Mouse (Mus musculus) thymus, postnatal 25 days (tissue): ENCODE results near the gene Ddx39b.

ENCODE experiments used
- DNase-seq: peaks from one replicate; pipeline ENCODE4 v3.0.0; 2022

Ddx39b gene

DNA sequence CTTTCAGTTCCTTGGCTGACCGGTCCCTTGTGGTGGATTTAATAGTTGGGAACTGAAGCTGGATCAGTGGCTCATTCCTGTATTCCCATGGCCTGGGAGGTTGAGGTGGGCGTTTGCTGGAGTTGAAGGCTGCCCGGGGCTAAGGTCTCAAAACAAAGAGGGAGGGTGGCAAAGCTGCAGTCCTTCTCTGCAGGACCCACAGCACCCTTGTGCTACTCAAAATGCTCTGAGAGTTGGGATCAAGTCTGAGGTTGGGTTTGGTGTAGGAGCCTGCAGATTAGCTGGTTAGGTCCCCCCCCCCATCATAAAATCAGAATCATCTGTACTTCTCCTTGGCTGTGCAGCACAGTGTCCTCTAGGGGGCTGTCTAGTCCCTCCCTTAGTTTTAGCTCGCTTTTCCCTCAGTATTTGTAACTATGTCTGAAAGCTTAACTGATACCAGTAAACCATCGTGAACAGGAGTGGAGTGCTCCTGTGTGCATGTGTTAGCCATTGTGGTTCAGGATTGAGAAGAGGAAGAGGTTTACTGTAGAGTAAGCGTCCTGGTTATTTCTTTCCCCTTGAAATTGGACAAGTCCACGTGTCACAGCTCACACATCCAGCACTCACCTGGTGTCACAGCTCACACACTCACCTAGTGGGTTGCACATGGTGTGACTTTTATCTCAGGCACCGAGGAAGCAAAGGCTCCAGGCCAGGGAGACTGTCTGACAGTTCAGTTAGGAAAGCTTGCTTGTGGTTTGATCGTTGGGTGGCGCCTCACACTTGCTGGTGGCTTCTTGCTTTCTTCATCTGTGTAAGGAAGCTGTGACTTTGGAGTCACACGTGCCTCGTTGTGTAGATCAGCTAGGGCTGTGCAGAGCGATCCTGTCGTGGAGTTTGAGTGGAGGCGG is 4.4 kb downstream of the Ddx39b start:
- no peak for DNase-seq

DNA sequence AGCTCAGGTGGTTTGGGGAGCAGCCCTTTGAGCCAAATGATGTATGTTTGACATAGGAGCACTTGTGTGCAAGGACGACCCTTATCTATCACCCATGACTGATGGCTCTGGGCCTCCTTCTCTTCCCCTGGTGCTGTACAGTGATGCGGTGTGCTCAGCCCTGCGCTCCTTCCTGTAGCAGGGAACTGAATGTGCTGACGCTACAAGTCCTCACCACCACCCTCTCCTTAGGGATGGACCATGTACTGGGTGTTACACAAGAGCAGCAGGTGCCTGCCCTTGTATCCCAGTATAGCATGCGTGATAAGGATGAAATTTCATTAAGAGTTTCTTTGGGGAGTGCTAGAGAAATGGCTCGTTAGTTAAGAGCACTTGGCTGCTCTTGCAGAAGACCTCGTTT is 5.6 kb downstream of the Ddx39b start:
- DNase-seq = no peak

DNA sequence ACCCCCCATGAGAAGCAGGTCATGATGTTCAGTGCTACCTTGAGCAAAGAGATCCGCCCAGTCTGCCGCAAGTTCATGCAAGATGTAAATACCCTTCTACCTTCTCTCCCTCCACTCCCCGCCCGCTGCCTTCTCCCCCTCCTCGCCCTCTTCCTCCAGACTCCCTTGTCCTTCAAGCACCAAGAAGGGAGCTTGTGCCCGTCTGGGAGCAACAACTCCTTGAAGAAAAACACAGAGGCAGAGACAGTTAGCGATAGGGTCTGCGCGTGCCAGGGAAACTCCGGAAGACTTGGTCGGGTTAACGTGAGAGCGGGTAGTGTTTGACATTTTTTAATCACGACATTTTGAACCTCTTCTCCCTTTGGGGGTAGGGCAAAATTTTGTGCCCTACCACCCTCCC is 7.4 kb downstream of the Ddx39b start:
- no peak for DNase-seq

DNA sequence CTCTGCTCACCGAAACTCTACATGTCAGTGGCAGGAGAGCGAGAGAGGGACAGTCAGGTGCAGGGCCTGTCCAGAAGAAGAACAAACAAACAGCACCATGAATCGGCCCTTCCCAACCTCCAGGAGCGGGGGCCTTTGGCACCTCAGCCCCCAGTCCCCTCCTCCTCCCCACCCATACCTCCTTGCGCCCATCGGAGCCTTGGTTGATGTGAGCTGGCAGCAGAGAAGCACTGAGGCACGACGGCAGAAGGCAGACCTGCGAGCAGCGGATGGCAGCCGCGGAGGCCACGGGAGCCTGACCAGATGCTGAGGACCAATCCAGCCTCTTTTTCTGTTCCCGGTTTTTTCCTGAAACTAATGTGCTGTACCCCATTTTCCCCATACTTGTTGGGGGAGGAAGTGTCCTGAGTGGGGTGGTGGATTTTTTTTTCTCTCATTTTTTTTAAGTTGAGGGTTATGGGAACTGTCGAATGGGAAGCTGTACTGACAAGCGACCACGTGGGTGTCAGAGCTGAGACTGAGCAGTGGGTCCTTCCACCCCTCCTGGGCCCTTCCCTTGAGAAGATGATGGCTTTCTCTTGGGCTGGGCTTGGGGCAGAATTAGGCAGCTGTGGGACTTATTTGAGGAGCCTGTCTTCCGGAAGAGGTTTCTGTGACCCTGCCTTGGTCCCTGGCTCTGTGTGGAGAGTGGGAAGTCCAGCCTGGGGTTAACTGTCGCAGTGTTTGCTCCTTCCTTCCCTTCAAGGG is 8.1 kb downstream of the Ddx39b start:
- no peak for DNase-seq

DNA sequence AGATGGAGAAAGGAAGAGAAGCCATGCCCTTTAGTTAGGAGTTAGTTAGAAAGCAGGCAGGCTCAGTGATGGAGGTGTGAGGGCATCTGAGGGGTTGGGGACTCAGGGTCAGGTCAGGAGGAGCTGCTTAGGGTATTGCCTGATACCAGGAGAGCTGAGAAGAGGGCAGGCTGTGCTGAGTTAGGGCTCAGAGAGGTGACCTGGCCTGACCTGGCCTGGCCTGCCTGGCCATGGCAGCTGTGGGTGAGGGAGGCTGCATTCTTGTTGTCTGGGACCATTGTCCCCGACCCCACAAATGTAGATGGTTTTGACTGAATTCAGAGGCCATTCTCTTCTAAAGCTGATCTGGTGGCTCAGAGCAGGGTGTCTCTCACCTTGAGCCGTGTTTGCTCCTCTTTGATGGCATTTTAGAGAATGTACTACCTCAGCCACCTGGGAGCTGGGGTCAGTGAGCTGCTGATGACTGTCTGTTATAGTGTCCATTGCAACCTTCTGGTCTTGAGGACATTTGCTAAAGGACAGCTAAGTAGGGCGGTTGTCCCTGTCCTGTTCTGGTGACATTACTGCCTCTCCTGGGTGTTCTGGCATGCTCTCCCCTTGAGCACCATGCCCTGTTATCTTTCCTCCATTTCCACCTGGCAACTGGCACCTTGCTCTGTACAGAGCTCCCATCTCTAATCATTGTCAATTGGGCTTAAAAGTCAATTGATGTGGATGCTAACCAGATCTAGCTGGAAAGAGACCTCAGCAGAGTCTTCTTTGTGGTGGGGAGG is 9.0 kb downstream of the Ddx39b start:
- no peak for DNase-seq

DNA sequence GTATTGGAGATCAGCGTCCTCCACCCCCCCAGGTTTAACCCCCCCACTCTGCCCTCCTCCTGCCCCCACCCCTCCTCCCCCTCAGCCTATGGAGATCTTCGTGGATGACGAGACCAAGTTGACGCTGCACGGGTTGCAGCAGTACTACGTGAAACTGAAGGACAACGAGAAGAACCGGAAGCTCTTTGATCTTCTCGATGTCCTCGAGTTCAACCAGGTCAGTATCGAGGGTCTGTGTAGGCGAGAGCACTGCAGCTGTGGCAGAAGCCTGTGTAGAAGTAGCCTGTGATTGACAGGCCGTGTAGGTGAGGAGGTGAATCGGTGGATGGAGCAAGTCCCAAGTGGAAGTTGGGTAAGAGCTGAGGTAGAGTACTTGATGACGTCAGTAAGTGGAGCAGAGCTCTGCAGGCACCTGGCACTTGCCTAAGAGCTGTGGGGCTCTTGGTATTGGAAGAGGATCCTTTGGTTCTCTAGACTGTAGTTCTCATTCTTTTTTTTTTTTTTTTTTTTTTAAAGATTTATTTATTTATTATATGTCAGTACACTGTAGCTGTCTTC is 9.7 kb downstream of the Ddx39b start:
- no peak for DNase-seq

DNA sequence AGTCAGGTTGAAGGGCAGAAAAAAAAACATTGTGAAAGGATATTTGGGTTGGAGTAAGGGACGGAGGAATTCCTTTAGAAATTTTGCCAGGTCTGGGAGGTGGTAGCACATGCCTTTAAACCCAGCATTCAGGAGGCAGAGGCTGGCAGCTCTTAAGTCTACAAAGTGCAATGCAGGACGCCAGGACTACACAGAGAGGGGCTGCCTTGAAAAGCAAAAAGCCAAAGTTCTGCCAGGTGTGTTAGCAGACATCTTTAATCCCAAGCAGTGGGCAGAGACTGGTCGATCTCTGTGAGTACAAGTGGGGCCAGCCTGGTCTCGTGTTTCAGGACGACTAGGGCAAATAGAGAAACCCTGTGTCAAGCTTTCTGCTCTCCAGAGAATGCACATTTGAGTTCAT is 10.4 kb downstream of the Ddx39b start:
- no peak for DNase-seq

DNA sequence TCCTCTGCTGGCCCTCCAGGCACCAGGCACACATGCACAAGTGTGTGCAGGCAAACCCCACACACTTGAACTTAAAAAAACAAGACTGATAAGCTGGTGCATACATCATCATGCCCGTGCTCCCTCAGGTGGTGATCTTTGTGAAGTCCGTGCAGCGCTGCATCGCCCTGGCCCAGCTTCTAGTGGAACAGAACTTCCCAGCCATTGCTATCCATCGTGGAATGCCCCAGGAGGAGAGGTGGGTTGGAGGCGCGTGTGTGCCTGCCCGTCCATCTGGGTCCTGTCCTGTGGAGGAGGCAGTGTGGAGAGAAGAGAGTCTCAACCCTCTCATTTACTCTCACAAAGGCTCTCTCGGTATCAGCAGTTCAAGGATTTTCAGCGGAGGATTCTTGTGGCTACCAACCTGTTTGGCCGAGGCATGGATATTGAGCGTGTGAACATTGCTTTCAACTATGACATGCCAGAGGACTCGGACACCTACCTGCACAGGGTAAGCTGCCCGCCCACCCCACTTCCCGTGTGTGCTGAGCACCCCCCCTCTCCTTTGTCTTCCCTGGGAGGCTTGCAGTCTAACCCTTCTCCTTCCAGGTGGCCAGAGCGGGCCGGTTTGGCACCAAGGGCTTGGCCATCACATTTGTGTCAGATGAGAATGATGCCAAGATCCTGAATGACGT is 11.2 kb downstream of the Ddx39b start:
- DNase-seq = no peak

DNA sequence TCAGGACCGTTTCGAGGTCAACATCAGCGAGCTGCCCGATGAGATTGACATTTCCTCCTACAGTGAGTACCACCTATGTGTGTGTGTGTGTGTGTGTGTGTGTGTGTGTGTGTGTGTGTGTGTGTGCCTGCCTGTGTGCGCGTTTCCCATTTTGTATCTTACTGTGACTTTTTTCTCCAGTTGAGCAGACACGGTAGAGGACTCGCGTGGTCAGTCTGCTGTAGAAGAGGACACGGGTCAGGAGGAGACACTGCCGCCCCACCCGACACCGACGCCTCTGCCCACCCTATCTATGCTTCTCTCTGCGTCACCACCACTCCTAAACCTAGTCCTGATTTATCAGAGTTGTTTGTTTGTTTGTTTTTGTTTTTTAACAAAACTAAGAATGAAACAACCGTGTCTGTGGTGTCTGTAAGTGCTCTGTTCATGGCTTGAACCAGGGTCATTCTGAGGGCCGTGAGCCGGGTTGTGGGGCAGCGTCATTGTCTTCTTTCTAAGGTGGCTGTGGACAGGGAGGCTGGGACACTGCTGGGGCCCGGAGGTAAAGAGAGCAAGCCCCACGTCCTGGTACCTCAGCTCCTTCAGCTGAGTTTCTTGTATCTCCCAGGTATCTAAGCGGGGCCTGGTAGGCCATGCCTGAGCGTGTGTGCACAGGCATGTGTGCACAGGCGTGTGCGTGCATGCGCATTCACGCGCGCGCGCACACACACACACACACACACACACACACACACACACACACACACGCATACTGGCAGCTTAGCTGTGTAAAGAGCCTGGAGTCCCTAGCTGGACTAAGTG is 11.9 kb downstream of the Ddx39b start:
- DNase-seq = no peak

DNA sequence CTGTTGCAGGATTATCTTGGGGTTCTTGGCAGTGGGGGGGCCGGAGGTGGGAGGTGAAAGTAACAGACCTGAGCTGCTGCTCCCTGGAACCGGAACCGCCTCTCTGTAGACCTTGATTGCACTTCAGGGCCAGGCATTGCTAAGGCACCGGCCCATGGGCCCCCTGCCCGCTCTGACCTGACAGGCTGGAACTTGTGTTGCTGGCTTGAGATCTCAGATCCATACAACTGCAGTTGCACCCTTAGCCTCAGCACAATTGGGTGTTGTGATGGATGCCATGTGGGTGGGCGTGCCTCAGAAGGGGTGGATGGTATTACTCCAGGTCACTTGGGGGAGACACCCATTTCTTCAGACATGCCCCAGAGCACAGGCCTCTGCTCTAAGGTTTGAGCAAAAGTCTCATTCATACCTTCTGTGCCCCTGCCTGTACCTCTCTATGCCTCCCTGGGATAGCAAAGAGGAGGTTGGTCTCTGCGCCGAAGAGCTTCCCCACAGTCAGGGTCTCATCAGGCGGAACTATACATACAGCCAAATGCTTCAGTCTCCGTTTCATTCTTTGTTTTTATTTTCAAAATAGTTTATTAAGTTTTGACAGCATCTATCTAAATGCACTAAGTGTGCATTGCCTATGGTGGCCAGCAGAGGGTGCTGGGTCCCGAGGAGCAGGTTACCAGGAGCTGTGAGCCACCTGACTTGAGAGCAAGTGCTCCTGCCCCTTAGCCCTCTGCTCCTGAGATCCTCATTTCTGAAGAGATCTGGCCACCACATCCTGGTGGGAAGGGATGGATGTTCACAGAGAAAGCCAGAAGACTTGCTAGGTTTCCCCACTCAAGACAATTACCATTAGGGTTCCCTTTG is 12.9 kb downstream of the Ddx39b start:
- DNase-seq = peak; percentile 81

DNA sequence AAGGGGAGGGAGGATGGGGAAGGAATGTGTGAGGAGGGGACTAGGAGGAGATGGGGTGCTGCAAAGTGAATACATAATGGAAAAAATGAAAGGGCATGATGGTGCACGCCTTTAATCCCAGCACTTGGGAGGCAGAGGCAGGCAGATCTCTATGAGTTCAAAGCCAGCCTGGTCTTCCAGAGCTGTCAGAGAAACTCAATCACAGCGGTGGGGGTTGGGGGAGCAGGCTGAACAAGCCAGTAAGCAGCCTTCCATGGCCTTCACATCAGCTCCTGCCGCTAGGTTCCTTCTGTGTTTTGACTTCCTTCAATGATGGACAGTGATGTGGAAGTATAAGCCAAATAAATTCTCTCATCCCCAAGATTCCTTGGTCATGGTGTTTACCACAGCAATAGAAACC is 13.8 kb downstream of the Ddx39b start:
- no peak for DNase-seq

DNA sequence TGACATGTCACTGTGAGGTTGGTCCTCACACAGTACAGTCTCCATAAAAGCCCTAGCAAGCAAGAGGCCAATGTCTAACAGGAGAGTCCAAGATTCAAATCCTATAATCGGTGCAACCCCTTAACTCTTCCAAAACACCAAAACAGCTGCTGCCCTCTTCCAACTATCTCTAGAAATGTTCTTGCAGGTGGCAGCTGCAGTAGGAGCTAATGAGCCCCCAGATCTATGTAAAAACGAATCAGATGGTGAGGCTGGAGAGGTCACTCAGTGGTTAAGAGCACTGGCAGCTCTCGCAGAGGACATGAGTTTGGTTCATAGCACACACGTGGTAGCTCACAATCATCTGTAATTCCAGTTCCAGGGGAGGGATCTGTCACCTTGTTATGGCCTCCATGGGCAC is 14.2 kb downstream of the Ddx39b start:
- DNase-seq = no peak

DNA sequence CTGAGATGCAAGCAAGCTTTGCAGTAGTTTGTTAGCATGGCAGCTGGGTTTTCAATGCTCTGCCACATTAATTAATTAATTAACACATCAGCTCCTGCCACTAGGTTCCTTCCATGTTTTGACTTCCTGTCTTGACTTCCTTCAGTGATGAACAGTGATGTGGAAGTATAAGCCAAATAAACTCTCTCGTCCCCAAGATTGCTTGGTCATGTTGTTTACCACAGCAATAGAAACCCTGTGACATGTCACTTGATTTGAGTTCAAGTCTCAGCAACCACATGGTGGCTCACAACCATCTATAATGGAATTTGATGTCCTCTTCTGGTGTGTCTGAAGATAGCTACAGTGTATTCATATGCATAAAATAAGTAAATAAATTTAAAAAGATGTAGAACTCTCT is 15.8 kb downstream of the Ddx39b start:
- DNase-seq = no peak

DNA sequence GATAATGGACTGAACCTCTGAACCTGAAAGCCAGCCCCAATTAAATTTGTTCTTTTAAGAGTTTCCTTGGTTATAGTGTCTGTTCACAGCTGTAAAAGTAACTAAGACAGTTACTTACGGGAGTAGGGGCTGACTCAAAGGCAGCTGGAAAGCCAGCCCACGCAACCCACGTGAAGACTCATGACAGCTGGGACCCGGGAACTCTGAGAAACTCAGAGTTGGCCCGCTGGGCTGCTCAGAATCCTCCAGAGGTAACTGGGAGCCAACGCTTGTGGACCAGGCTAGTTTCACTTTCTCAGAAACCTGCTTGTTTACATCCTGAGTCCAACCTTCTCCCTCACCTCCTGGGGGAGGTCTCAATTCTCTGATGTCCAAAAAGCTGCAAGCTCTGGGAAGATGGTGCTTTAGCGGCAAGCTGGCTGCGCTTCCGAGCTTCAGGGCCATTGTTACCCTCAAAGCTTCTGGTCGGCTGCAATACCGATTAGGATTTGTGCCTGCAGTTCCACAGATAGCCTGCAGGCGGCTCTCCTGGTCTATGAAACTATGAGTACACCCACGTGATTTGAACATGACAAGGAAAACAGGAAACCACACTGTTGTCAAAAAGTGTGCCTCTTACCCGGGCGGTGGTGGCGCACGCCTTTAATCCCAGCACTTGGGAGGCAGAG is 16.4 kb downstream of the Ddx39b start:
- DNase-seq = peak; percentile 96

DNA sequence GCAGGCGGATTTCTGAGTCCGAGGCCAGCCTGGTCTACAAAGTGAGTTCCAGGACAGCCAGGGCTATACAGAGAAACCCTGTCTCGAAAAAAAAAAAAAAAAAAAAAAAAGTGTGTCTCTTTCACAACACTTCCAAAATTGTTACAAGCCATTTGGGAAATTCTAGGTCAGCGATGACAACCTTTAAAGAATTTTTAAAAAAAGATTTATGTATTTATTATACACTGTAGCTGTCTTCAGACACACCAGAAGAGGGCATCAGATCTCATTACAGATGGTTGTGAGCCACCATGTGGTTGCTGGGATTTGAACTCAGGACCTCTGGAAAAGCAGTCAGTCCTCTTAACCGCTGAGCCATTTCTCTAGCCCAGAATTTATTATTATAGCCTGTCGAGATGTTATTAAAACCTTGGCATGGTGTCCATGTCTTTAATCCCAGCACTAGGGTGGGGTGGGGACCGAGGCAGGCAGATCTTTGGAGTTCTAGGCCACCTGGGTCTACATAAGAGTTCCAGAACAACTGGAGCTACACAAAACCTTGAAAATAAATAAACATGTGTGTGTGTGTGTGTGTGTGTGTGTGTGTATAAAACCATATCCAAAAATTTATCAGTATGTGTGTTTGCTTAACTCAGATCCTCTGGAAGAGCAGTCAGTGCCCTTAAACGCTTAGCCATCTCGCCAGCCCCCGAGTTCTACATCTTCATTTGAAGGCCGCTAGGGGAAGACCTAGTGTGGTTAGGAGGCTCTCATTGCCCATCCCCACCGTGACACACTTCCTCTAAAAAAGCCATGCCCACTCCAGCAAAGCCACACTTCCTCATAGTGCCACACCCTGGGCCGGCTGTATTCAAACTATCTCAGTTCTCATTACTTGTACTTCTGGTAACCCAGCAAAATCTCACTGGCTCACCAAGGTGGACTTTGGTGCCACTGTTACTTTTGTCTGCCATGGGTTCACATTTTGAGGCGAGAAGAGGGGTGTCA is 17.2 kb downstream of the Ddx39b start:
- peak; percentile 48 for DNase-seq

DNA sequence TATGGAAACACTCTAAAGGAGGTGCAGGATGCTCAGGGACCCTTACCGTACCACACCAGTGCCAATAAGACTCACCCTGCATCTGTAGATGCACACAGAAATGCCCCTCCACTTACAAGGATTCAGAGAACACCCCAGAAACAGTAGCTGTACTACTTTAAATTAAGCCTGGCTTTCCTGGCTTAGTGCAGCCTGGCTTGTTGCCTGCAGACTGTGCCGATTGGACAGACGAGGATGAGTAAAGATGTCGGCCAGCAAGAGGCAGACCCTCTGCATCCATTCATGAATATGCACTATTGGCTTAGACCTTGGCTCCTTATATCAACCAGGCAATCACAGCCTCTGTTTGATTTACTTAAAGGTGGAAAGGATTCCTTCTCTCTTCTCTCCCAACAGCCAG is 18.1 kb downstream of the Ddx39b start:
- DNase-seq = no peak

DNA sequence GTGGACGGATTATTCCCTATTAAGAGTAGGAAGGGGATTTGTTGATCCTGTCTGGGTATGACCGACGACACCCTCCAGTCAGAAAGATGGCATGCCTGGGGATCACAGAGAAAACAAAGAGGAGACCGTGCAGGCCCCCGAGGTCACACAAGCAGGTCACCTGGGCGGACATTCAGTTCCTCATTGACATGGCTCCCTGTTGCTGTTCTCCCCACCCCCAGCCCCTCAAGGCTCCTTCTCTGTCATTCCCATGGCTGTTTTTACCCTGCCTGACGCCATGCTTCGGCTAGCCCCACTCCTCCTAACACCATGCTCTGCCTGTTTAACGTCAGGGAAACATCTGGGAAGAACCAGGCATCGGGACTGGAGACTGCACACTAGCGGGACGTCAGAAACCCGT is 20.1 kb downstream of the Ddx39b start:
- DNase-seq = no peak

DNA sequence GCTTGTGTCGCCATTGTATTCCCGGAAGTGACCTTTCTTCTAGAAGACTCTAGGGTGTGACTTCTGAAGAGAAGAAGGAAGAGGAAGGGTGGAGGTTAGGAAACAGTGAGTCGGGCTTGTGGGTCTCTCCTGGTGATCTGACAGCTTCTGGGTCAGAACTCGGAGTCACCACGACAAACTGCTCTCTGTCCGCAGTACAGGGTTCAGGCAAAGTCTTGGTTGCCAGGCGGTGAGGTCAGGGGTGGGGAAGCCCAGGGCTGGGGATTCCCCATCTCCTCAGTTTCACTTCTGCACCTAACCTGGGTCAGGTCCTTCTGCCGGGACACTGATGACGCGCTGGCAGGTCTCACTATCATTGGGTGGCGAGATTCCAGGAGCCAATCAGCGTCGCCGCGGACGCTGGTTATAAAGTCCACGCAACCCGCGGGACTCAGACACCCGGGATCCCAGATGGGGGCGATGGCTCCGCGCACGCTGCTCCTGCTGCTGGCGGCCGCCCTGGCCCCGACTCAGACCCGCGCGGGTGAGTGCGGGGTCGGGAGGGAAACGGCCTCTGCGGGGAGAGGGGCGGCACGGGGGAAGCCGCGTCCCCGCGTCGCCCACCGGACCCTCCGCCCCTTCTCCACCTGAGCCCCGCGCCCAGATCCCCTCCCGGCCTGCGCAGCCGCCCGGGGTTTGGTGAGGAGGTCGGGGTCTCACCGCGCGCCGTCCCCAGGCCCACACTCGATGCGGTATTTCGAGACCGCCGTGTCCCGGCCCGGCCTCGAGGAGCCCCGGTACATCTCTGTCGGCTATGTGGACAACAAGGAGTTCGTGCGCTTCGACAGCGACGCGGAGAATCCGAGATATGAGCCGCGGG is 21.3 kb downstream of the Ddx39b start, which contains the start of gene H2-D1:
TSS of gene H2-D1 (plus strand) at position 67 of the 859 bp plus-strand sequence.
- DNase-seq = peak; percentile 99
